Mouse (Mus musculus): ENCODE results near the gene Mthfr. TPM values are rescaled to one million over a fixed set of nuclear protein-coding genes. Genes with fewer than 3 reads are reported as not detected.

The Mthfr gene
- polyA plus RNA-seq, 1 experiment from 2014 or later = 9.0 TPM

GRCm38 (mm10) chr4:148065702-148066400 is 27.0 kb downstream of the Mthfr start:
- no peak for DNase-seq (ENCODE audit: low spot score)

DNA sequence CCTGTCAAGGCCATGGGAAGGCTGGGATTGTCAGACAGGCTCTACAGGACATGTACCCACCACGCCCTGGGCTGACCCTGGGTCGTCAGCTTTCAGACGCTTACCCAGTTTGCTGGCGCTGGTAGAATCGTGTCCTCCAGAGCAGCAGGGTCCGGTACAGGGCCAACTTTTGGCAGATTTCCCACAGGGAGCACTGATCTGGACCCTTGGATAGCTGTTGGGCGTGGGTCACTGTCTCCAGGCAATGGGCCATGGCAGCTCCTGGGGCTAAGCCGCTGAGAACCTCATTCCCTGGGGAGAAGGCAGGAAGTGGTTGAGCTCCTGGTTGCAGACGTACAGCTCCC is 27.5 kb downstream of the Mthfr start:
- no peak for DNase-seq (ENCODE audit: low spot score)

DNA sequence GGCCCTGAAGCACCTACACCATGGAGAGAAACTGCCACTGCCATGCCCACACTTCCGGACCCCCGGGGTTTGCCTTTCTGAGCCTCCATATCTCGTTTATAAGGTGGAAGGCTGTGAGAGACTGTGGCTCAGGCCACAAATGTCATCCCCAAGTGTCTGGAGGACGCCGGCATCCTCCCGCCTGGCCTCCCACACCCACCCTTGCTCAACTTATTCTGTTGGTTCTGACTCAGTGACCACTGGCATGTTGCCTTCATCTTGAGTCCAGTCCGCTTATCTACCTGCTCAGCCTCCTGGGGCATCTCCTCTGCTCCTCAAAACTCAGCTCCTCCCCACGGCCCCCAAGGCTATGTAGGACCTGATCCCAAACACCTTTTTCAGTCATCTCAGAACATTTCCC is 28.5 kb downstream of the Mthfr start:
- no peak for DNase-seq (ENCODE audit: low spot score)

GRCm38 (mm10) chr4:148069602-148070218 is 30.8 kb downstream of the Mthfr start:
- DNase-seq (ENCODE audit: low spot score) = no peak

GRCm38 (mm10) chr4:148071508-148071907 is 32.6 kb downstream of the Mthfr start:
- no peak for DNase-seq (ENCODE audit: low spot score)

- peak; percentile 55 for DNase-seq (ENCODE audit: low spot score)
Measured at GRCm38 (mm10) chr4:148074521-148075189, 35.8 kb downstream of the Mthfr start.

GRCm38 (mm10) chr4:148075259-148075658 is 36.4 kb downstream of the Mthfr start:
- DNase-seq (ENCODE audit: low spot score) = peak; percentile 77

DNA sequence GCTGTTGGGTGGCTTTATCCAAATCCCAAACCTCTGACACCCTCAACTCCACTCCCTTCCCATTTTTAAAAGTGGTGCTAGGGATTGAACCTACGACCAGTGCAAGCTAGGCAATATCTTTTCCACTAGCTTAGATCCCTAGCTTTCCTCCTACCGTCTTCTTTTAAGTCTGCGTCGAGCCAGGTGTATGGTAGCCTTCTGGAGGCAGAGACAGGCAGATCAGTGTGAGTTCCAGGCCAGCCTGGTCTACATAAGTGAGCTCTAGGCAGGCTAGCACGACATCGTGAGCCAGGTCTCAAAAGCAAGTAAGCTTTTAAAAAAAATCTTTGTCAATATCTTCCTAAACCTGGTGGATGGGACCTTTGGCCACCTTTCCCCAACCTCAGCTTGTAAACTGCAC is 37.0 kb downstream of the Mthfr start:
- no peak for DNase-seq (ENCODE audit: low spot score)

DNA sequence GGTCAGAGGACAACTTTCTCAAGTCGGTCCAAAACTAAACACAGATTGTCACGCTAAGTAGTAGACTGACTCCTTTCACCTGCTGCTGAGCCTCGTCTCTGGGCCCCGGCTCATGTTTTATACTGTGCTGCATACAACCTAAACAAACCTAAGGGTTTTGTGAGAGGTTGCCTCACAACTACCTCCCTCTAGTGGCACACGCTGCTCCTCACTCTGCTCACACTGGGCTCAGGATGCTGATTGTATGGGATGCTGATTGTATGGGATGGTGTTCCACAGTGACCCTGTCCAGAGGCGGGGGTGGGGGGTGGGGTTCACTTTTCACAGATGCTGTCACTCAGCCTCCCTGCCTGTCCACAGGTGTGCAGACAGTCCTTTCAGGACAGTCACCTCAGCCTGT is 40.3 kb downstream of the Mthfr start:
- no peak for DNase-seq (ENCODE audit: low spot score)

DNA sequence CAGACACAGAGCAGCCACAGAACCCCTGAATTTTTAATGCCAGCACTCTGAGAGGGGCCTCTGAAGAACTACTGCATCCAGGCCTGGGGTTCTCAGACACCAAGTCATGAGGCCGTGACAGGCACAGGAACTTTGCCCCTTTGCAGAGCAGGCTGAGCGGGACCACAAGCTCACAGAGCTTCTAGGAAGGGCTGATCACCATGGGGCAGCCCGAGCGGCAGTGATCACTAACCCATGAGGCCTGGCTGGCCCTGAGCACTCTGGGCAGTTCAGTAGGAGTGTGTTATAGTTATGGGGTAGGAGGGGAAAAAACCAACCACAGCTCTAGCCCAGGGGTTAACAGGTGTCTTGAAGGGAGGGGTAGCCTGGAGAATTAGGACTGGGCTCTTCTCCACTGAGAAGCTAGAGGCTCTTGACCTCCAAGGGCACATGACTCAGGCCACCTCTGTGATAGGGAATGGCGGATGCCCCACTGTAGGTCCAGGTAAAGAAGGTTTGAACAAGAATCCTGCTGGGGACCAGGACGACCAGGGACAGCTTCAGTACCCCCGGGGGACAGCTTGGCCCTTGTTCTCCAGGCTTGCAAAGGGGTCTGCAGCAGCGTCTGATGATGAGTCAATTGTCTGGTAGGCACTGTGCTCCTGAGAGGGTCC is 41.2 kb downstream of the Mthfr start:
- DNase-seq (ENCODE audit: low spot score) = no peak

- DNase-seq (ENCODE audit: low spot score) = no peak
Measured at GRCm38 (mm10) chr4:148080597-148080973, 41.7 kb downstream of the Mthfr start.

DNA sequence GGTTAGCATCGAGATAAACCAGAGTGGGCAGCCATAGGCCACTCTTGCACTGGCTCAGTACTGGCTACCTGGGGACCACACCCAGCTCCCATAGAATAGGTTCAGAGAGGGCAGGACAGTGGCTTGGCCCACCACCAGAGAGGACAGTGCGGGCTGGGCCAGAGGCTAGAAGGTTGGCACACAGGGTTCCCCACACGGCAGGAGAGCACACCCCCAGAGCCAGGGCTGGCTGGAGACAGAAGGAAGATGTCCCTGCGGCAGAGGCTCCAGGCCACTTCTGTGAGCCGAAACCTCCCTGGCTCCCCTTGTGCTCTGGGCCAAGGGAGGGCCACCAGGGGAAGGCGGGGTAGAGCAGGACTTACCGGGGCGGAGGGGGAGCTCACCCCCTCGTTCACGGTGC is 42.3 kb downstream of the Mthfr start:
- DNase-seq (ENCODE audit: low spot score) = no peak

DNA sequence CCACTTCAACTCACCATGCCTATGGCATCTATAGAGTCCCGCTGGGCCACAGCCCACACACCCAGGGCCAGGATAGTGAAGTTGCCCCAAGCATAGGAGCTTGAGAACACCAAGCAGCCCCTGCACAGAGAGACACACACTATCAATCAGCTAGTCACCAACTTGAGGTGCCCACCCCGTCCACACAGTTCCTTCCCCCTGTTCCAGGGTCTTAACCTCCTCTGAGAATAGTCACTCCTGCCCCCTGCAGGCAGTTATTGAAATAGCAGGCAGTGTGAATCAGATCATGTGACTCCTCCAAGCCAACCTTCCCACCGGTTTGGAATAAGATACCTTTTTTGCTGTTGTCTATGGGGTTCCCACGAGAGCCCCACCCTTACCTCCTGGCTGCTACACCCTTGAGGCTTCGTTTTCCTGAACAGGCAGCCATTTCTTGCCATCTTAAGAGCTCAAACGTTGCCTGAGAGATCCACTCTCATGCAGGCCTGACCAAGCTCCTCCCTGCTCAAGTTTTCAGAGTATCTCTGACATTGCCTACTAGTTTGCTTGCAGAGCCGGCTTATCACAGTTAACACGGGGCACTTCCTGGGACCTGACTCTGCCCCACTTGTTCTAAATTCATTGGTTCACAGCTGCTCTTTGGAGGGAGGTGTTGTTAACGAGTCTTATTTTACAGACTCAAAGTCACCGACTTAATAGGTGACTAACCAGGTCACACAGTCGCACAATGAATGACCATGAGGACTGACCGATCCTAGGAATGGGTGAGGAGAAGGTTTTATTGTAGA is 43.6 kb downstream of the Mthfr start:
- DNase-seq (ENCODE audit: low spot score) = peak; percentile 79

GRCm38 (mm10) chr4:148083176-148083899 is 44.5 kb downstream of the Mthfr start:
- DNase-seq (ENCODE audit: low spot score) = peak; percentile 45

DNA sequence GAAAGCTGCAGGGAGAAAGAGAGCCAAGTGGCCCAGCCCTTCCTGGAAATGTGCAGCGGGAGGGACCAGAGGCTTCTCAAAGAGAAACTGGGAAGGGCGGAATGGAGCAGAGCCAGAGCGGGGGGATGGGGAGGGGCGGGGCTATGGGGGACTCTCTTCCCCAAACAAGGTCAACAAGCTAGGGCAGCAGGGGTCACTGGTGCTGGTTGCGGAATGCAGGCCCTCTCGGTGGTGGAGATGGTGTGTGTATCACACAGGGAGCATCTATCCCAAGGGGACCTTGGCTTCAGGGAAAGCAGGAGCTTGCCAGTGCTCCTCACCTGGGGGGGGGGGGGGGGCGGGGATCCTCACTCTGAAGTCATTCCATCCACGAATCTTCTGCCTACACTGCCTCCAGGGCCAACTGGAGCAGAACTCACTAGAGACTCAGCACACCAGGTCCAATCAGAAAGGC is 45.4 kb downstream of the Mthfr start:
- no peak for DNase-seq (ENCODE audit: low spot score)

GRCm38 (mm10) chr4:148085131-148085906 is 46.4 kb downstream of the Mthfr start:
- DNase-seq (ENCODE audit: low spot score) = peak; percentile 68

DNA sequence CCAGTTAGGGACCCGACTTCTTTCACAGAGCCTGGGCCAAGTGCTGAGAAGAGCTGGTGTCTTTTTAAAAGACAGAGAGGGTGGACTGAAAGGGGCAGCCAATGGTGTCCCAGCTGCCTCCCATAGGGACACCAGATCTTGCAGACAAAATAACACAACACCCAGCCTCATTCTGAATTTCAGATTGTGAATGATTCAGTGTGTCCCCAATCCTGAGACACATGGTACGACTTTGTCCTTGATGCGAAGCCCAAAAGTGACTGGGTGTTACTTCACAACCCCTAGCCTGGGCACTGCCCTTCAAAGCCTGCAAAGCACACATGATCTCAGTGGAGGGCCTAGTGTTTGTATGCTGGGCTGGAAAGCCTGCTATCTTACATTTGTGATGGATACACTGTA is 47.0 kb downstream of the Mthfr start:
- DNase-seq (ENCODE audit: low spot score) = no peak

GRCm38 (mm10) chr4:148087091-148087906 is 48.4 kb downstream of the Mthfr start:
- no peak for DNase-seq (ENCODE audit: low spot score)

GRCm38 (mm10) chr4:148087907-148088527 is 49.1 kb downstream of the Mthfr start, which contains the start of gene Agtrap:
TSS of gene Agtrap (minus strand) at chr4:148088031.
- peak; percentile 93 for DNase-seq (ENCODE audit: low spot score)
